Mouse (Mus musculus) hindbrain, embryonic 14.5 days (tissue): ENCODE data around the gene Rrp9. TPM values are rescaled to one million over a fixed set of nuclear protein-coding genes. Genes with fewer than 3 reads are reported as not detected.

ENCODE experiments used
- ATAC-seq: fragments of 200-750 bp; cut with Nextera tagmentation; 2 replicates; pipeline ENCODE4 v1.8.0; 2017; ENCODE audit warnings: moderate number of reproducible peaks, mild to moderate bottlenecking, moderate TSS enrichment, moderate library complexity; ENCODE audit not compliant: low FRiP score
- DNase-seq: peaks from one replicate; pipeline ENCODE4 v3.0.0-alpha.2; 2015; ENCODE audit warnings: low spot score
- H3K27ac ChIP-seq: fragments of 300-500 bp; sonication (generic); 2 replicates; pipeline ENCODE4 v1.5.1; 2014; ENCODE audit warnings: mild to moderate bottlenecking, moderate library complexity
- H3K27me3 ChIP-seq: fragments of 300-500 bp; sonication (generic); 2 replicates; pipeline ENCODE4 v1.6.1; 2014; ENCODE audit warnings: mild to moderate bottlenecking, low read length, mixed read lengths; ENCODE audit not compliant: control insufficient read depth, insufficient read depth
- H3K36me3 ChIP-seq: fragments of 300-500 bp; sonication (generic); replicated peaks from 2 replicates; pipeline ENCODE4 v1.6.1; 2014; ENCODE audit not compliant: control insufficient read depth, insufficient read depth
- H3K4me1 ChIP-seq: fragments of 300-500 bp; sonication (generic); replicated peaks from 2 replicates; pipeline ENCODE4 v1.6.1; 2014; ENCODE audit warnings: antibody characterized with exemption, low read length, mixed read lengths; ENCODE audit not compliant: control insufficient read depth, insufficient read depth
- H3K4me2 ChIP-seq: fragments of 300-500 bp; sonication (generic); replicated peaks from 2 replicates; pipeline ENCODE4 v1.6.1; 2014; ENCODE audit warnings: mild to moderate bottlenecking, moderate library complexity
- H3K4me3 ChIP-seq: fragments of 300-500 bp; sonication (generic); replicated peaks from 2 replicates; pipeline ENCODE4 v1.5.1; 2014; ENCODE audit warnings: mild to moderate bottlenecking, low read length
- H3K9ac ChIP-seq: fragments of 300-500 bp; sonication (generic); 2 replicates; pipeline ENCODE4 v1.6.1; 2014
- H3K9me3 ChIP-seq: fragments of 300-500 bp; sonication (generic); 2 replicates; pipeline ENCODE4 v1.6.1; 2016; ENCODE audit warnings: low read length; ENCODE audit not compliant: control insufficient read depth
- WGBS: fragments of 180-500 bp; shearing (Covaris S2); extraction: QIAGEN DNeasy Blood & Tissue Kit; methylation state at CpG from one replicate; pipeline ENCODE4 v1.1.7; 2014; 5-methylcytosine and 5-hydroxymethylcytosine counted together
- polyA plus RNA-seq: library from polyadenylated mRNA; unstranded; fragments of >200 nt; fragmentation: Nextera tagmentation; extraction: Ambion mirVana; gene quantifications from 2 replicates; pipeline ENCODE4 v1.2.1, GENCODE M21; 2014

Rrp9 gene
- polyA plus RNA-seq, 1 experiment from 2014 or later = 35.7 TPM

DNA sequence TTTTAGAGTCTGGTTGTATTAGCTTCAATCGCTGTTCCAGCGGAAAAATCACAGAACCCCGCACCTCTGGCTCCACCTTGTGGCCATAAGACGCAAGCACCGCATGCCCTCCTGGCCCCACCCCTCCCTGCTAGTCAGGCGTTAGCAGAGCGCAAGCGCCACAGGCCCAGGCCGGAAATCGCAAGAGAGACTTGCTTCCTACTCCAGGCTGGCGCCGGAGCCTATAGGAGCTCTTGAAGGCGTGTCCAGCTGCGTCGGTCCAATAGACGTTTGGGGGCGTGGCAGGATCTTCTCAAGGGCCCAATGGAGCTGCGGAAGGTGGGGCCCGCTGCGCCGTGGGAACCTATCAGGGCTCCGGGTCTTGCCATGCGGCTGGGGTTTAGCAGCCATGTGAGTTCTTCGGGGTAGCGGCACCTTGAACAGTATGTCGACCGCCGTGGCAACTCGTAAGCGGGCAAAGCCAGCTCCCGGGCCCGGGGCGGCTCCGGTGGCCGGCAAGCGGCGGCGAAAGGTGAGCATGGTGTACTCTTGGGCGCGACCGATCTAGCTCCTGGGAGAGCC is 1.2 kb downstream of the Rrp9 start, which contains the start of gene Parp3:
Gene Parp3, minus strand, starts transcription at position 26 of the 561 bp plus-strand sequence.
- Histone ChIP-seq H3K27me3 (no peaks in the 10 kb centered on the region), H3K27ac (no peak within 1 kb of the TSS), H3K9ac (peak within 1 kb of the TSS; percentile 68), H3K4me1 (peaks cover 12% of the 10 kb centered on the region), H3K4me2 (peak within 1 kb of the TSS; percentile 89), H3K36me3 (peaks cover 9% of the 10 kb centered on the region; the same call in 1 of the 2 replicates), H3K4me3 (peak within 1 kb of the TSS; percentile 73), H3K9me3 (no peaks in the 10 kb centered on the region)
- peak; percentile 99 for ATAC-seq
- DNase-seq = peak; percentile 96
- WGBS = under 1% methylated on average over 41 of the region's 41 CpGs

DNA sequence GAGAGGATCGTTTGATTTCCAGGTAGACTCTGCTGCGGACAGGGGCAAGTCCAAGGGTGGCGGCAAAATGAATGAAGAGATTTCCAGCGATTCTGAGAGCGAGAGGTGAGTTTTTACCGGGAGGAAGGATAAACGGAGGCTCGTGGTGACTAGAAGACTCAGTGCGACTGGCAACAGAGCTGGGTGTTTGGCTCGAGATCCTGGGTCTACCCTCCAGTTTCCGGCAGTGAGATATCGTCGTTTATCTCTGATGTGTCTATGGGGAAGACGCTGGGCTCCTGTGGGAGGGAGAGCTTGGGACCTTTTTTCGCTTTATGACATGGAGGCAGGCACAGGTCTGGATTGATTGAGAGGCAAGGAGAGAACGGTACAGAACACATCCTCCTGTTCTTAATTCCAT is 1.9 kb downstream of the Rrp9 start:
- no peak for ATAC-seq
- DNase-seq = no peak

DNA sequence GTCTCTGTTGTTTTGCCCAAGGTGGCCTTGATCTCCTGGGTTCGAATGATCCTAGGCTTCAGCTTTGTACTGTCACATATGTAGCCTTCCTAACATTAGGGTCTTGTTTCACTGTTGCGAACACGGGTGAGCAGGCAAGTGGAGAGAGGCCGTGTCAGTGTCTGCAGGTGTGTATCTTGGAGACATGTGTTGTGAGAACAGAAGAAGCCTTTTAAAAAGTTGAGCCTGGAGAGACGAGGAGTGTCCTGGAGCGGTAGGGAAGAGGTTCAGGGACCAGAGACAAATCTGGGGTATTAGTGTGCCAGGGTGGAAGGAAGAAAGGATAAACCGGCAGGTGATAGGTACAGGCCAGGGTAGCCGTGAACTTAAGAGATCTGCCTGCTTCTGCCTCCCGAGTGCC is 2.3 kb downstream of the Rrp9 start:
- peaks cover 19% of the 10 kb centered on the region for H3K36me3 ChIP-seq
- WGBS = 87% methylated on average over 9 of the region's 9 CpGs
- DNase-seq (no peak), ATAC-seq (no peak)
- H3K4me1 ChIP-seq = peaks cover 12% of the 10 kb centered on the region
- peak overlapping the region; percentile 73 for H3K4me3 ChIP-seq
- H3K9me3 ChIP-seq = no peaks in the 10 kb centered on the region
- H3K4me2 ChIP-seq = peak overlapping the region; percentile 89
- H3K27me3 ChIP-seq = no peaks in the 10 kb centered on the region
- H3K9ac ChIP-seq = peak overlapping the region; percentile 68
- H3K27ac ChIP-seq = no peak overlapping the region

More for the DNA sequence above, 1.9 kb downstream of the Rrp9 start:
- H3K4me3 ChIP-seq = peak overlapping the region; percentile 73
- no peak overlapping the region for H3K27ac ChIP-seq
- H3K4me1 ChIP-seq = peaks cover 12% of the 10 kb centered on the region
- peak overlapping the region; percentile 68 for H3K9ac ChIP-seq
- 6% methylated on average over 16 of the region's 16 CpGs for WGBS
- H3K9me3 ChIP-seq = no peaks in the 10 kb centered on the region
- peaks cover 14% of the 10 kb centered on the region for H3K36me3 ChIP-seq
- H3K27me3 ChIP-seq = no peaks in the 10 kb centered on the region
- peak overlapping the region; percentile 89 for H3K4me2 ChIP-seq

GRCm38 (mm10) chr9:106480541-106480940 is 4.8 kb downstream of the Rrp9 start:
- H3K4me2 ChIP-seq = no peak overlapping the region
- 93% methylated on average over 7 of the region's 7 CpGs for WGBS
- H3K27ac ChIP-seq = no peak overlapping the region
- no peak overlapping the region for H3K4me3 ChIP-seq
- H3K4me1 ChIP-seq = peaks cover 12% of the 10 kb centered on the region
- H3K9me3 ChIP-seq = no peaks in the 10 kb centered on the region
- H3K27me3 ChIP-seq = no peaks in the 10 kb centered on the region
- H3K36me3 ChIP-seq = peaks cover 41% of the 10 kb centered on the region
- ATAC-seq = no peak
- no peak overlapping the region for H3K9ac ChIP-seq
- no peak for DNase-seq

DNA sequence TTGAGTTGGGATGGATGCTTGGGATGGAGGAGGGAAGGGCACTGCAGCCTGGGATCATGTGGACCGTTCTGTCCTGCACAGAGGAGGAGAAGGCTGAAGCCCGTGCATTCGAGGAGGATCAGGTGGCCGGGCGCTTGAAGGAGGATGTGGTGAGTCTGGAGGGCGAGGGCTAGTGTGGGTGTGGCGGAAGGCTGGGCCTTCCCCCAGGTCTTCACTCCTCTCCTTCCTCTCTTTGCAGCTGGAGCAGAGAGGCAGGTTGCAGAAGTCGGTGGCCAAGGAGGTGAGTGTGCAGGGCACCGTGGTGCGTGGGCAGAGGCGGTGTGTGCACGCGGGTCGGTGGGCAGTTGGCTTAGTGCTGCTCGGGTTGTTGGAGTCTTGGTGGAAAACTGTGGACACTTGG is 5.3 kb downstream of the Rrp9 start:
- no peak for ATAC-seq
- H3K36me3 ChIP-seq = peaks cover 47% of the 10 kb centered on the region

DNA sequence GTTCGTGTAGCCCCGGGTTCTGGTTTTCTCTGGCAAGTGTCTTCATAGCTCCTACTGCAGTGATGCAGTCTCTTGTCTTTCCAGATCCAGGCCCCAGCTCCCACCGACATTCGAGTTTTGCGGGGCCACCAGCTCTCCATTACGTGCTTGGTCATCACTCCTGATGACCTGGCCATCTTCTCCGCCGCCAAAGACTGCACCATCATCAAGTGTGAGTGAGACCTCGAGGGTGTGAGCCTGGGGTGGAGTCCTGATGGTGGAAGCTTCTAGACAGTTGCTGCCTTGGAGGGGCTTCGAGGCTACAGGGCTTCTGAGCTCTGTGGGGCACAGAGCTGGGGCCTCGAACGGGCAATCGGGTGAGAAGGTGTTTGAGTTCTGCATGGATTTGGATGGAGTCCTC is 5.9 kb downstream of the Rrp9 start:
- Histone ChIP-seq H3K9ac (no peak overlapping the region), H3K36me3 (peaks cover 51% of the 10 kb centered on the region), H3K9me3 (no peaks in the 10 kb centered on the region), H3K27me3 (no peaks in the 10 kb centered on the region), H3K27ac (no peak overlapping the region), H3K4me1 (peaks cover 12% of the 10 kb centered on the region), H3K4me3 (no peak overlapping the region), H3K4me2 (no peak overlapping the region)
- DNase-seq (no peak), ATAC-seq (no peak)
- WGBS = 94% methylated on average over 13 of the region's 13 CpGs

More for the DNA sequence above, 5.3 kb downstream of the Rrp9 start:
- Histone ChIP-seq H3K4me2 (no peak overlapping the region), H3K9me3 (no peaks in the 10 kb centered on the region), H3K27ac (no peak overlapping the region), H3K4me1 (peaks cover 12% of the 10 kb centered on the region), H3K9ac (no peak overlapping the region), H3K27me3 (no peaks in the 10 kb centered on the region), H3K4me3 (no peak overlapping the region)
- no peak for DNase-seq
- WGBS = 95% methylated on average over 15 of the region's 15 CpGs

- Histone ChIP-seq H3K4me1 (peaks cover 10% of the 10 kb centered on the region), H3K4me2 (no peak overlapping the region), H3K27me3 (no peaks in the 10 kb centered on the region), H3K9ac (no peak overlapping the region), H3K27ac (no peak overlapping the region), H3K9me3 (no peaks in the 10 kb centered on the region), H3K4me3 (no peak overlapping the region), H3K36me3 (peaks cover 51% of the 10 kb centered on the region)
- 87% methylated on average over 17 of the region's 17 CpGs for WGBS
- DNase-seq (no peak), ATAC-seq (no peak)
Observed at GRCm38 (mm10) chr9:106482578-106483115, 6.9 kb downstream of the Rrp9 start.

DNA sequence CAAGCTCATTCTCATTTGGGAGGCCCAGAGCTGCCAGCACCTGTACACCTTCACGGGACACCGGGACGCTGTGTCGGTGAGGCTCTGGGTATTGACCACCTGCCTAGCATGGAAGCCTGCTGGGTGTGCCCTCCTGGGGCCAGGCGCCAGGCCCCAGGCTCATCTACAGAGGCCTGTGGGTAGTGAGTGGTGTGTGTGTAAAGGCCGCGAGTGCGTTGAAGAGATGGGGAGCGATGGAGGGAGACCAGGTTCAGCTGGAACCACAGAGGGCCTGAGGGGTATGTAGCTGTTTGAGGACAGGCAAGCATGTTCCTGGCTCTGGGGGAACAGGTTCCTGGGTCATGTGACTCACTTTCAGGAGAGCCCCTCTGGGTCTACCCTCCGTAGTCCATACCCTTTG is 7.4 kb downstream of the Rrp9 start:
- Histone ChIP-seq H3K4me1 (peaks cover 5% of the 10 kb centered on the region), H3K4me2 (no peak overlapping the region), H3K4me3 (no peak overlapping the region), H3K27ac (no peak overlapping the region), H3K9me3 (no peaks in the 10 kb centered on the region), H3K27me3 (no peaks in the 10 kb centered on the region), H3K9ac (no peak overlapping the region), H3K36me3 (peaks cover 51% of the 10 kb centered on the region)
- DNase-seq = no peak
- 94% methylated on average over 10 of the region's 10 CpGs for WGBS
- ATAC-seq = no peak

- no peaks in the 10 kb centered on the region for H3K9me3 ChIP-seq
- 94% methylated on average over 17 of the region's 17 CpGs for WGBS
- H3K27me3 ChIP-seq = no peaks in the 10 kb centered on the region
- H3K4me2 ChIP-seq = no peak overlapping the region
- ATAC-seq = no peak
- H3K4me1 ChIP-seq = peaks cover under 1% of the 10 kb centered on the region; the same call in 1 of the 2 replicates
- no peak for DNase-seq
- no peak overlapping the region for H3K4me3 ChIP-seq
- peaks cover 51% of the 10 kb centered on the region for H3K36me3 ChIP-seq
- H3K27ac ChIP-seq = no peak overlapping the region
- H3K9ac ChIP-seq = no peak overlapping the region
Observed at GRCm38 (mm10) chr9:106483606-106484005, 7.8 kb downstream of the Rrp9 start.
